Mouse (Mus musculus) midbrain, embryonic 14.5 days (tissue): ENCODE measurements around the gene Sypl. TPM values are rescaled to one million over a fixed set of nuclear protein-coding genes. Genes with fewer than 3 reads are reported as not detected.

ENCODE experiments used
- ATAC-seq: fragments of 200-750 bp; cut with Nextera tagmentation; 2 replicates; pipeline ENCODE4 v1.8.0; 2017; ENCODE audit warnings: moderate number of reproducible peaks, moderate library complexity; ENCODE audit not compliant: low FRiP score, low TSS enrichment
- DNase-seq: peaks from one replicate; pipeline ENCODE4 v3.0.0-alpha.2; 2015
- H3K27ac ChIP-seq: fragments of 300-500 bp; sonication (generic); replicated peaks from 2 replicates; pipeline ENCODE4 v1.5.1; 2014; ENCODE audit warnings: mild to moderate bottlenecking, low read depth, low read length, moderate library complexity
- H3K27me3 ChIP-seq: fragments of 300-500 bp; sonication (generic); 2 replicates; pipeline ENCODE4 v1.6.1; 2014; ENCODE audit warnings: low read length, control low read depth, mixed read lengths; ENCODE audit not compliant: control insufficient read depth, insufficient read depth
- H3K36me3 ChIP-seq: fragments of 300-500 bp; sonication (generic); 2 replicates; pipeline ENCODE4 v1.6.1; 2014; ENCODE audit warnings: low read length, control low read depth; ENCODE audit not compliant: control insufficient read depth, insufficient read depth
- H3K4me1 ChIP-seq: fragments of 300-500 bp; sonication (generic); 2 replicates; pipeline ENCODE4 v1.6.1; 2014; ENCODE audit warnings: mild to moderate bottlenecking, antibody characterized with exemption, low read length, control low read depth; ENCODE audit not compliant: control insufficient read depth, insufficient read depth
- H3K4me2 ChIP-seq: fragments of 300-500 bp; sonication (generic); 2 replicates; pipeline ENCODE4 v1.6.1; 2014; ENCODE audit warnings: mild to moderate bottlenecking, low read length, moderate library complexity
- H3K4me3 ChIP-seq: fragments of 300-500 bp; sonication (generic); replicated peaks from 2 replicates; pipeline ENCODE4 v1.5.1; 2014; ENCODE audit warnings: low read depth, low read length
- H3K9ac ChIP-seq: fragments of 300-500 bp; sonication (generic); replicated peaks from 2 replicates; pipeline ENCODE4 v1.6.1; 2014; ENCODE audit warnings: mild to moderate bottlenecking, low read length, moderate library complexity
- H3K9me3 ChIP-seq: fragments of 300-500 bp; sonication (generic); 2 replicates; pipeline ENCODE4 v1.6.1; 2016; ENCODE audit warnings: low read length, control low read depth, mixed read lengths; ENCODE audit not compliant: control insufficient read depth
- WGBS: fragments of 180-500 bp; shearing (Covaris S2); extraction: QIAGEN DNeasy Blood & Tissue Kit; methylation state at CpG from one replicate; pipeline ENCODE4 v1.1.7; 2014; 5-methylcytosine and 5-hydroxymethylcytosine counted together
- polyA plus RNA-seq: library from polyadenylated mRNA; unstranded; fragments of >200 nt; fragmentation: Nextera tagmentation; extraction: Ambion mirVana; gene quantifications from 2 replicates; pipeline ENCODE4 v1.2.1, GENCODE M21; 2014

Sypl gene
- polyA plus RNA-seq, 1 experiment from 2014 or later, result 39.4 TPM

GRCm38 (mm10) chr12:32954216-32955021, 728 bp downstream of the Sypl start:
- H3K36me3 ChIP-seq, result no peaks in the 10 kb centered on the region
- H3K9ac ChIP-seq, result peak overlapping the region; percentile 75
- DNase-seq (peak; percentile 83), ATAC-seq (peak; percentile 72)
- no peaks in the 10 kb centered on the region for H3K9me3 ChIP-seq
- H3K4me2 ChIP-seq, result peak overlapping the region; percentile 81
- no peaks in the 10 kb centered on the region for H3K27me3 ChIP-seq
- peak overlapping the region; percentile 69 for H3K4me3 ChIP-seq
- peak overlapping the region; percentile 95 for H3K27ac ChIP-seq
- peaks cover 24% of the 10 kb centered on the region for H3K4me1 ChIP-seq
- under 1% methylated on average over 68 of the region's 71 CpGs for WGBS

GRCm38 (mm10) chr12:32955037-32955436, 1.3 kb downstream of the Sypl start:
- H3K4me2 ChIP-seq, result peak overlapping the region; percentile 81
- H3K36me3 ChIP-seq, result no peaks in the 10 kb centered on the region
- H3K27me3 ChIP-seq, result no peaks in the 10 kb centered on the region
- peak overlapping the region; percentile 69 for H3K4me3 ChIP-seq
- ATAC-seq (no peak), DNase-seq (no peak)
- no peaks in the 10 kb centered on the region for H3K9me3 ChIP-seq
- H3K4me1 ChIP-seq, result peaks cover 25% of the 10 kb centered on the region
- H3K27ac ChIP-seq, result no peak overlapping the region
- H3K9ac ChIP-seq, result peak overlapping the region; percentile 75; the same call in 1 of the 2 replicates
- 3% methylated on average over 8 of the region's 8 CpGs for WGBS

- H3K9me3 ChIP-seq, result no peaks in the 10 kb centered on the region
- no peak for ATAC-seq
- H3K27ac ChIP-seq, result no peak overlapping the region
- 77% methylated on average over 2 of the region's 2 CpGs for WGBS
- no peaks in the 10 kb centered on the region for H3K27me3 ChIP-seq
- no peak for DNase-seq
- peaks cover 27% of the 10 kb centered on the region for H3K4me1 ChIP-seq
- H3K4me2 ChIP-seq, result no peak overlapping the region
- no peak overlapping the region for H3K4me3 ChIP-seq
- no peaks in the 10 kb centered on the region for H3K36me3 ChIP-seq
- H3K9ac ChIP-seq, result no peak overlapping the region
Observed at GRCm38 (mm10) chr12:32957211-32957610, 3.5 kb downstream of the Sypl start.

- no peaks in the 10 kb centered on the region for H3K27me3 ChIP-seq
- no peak overlapping the region for H3K4me2 ChIP-seq
- no peak overlapping the region for H3K4me3 ChIP-seq
- H3K36me3 ChIP-seq, result peaks cover 7% of the 10 kb centered on the region
- H3K9me3 ChIP-seq, result no peaks in the 10 kb centered on the region
- ATAC-seq (no peak), DNase-seq (no peak)
- H3K9ac ChIP-seq, result no peak overlapping the region
- H3K4me1 ChIP-seq, result peaks cover 5% of the 10 kb centered on the region; the same call in 1 of the 2 replicates
- no peak overlapping the region for H3K27ac ChIP-seq
Observed at GRCm38 (mm10) chr12:32962132-32962531, 8.4 kb downstream of the Sypl start.

- DNase-seq (no peak), ATAC-seq (no peak)
- Histone ChIP-seq H3K4me2 (no peak overlapping the region), H3K27ac (no peak overlapping the region), H3K9me3 (no peaks in the 10 kb centered on the region), H3K9ac (no peak overlapping the region), H3K36me3 (peaks cover 16% of the 10 kb centered on the region), H3K27me3 (no peaks in the 10 kb centered on the region), H3K4me1 (0 out of 2 replicates have a peak, but pooled peaks cover 3% of the 10 kb centered on the region), H3K4me3 (no peak overlapping the region)
- 95% methylated on average over 4 of the region's 4 CpGs for WGBS
Observed at GRCm38 (mm10) chr12:32963858-32964257, 10.2 kb downstream of the Sypl start.

- H3K4me2 ChIP-seq, result no peak overlapping the region
- no peak overlapping the region for H3K9ac ChIP-seq
- H3K36me3 ChIP-seq, result peaks cover 29% of the 10 kb centered on the region
- no peak overlapping the region for H3K4me3 ChIP-seq
- no peak for DNase-seq
- 100% methylated on average over 1 of the region's 1 CpGs for WGBS
- ATAC-seq, result no peak
- H3K27ac ChIP-seq, result no peak overlapping the region
- no peaks in the 10 kb centered on the region for H3K27me3 ChIP-seq
- H3K4me1 ChIP-seq, result no peaks in the 10 kb centered on the region
- H3K9me3 ChIP-seq, result no peaks in the 10 kb centered on the region
Observed at GRCm38 (mm10) chr12:32972287-32972686, 18.6 kb downstream of the Sypl start.

GRCm38 (mm10) chr12:32974893-32975292, 21.2 kb downstream of the Sypl start:
- peaks cover 13% of the 10 kb centered on the region for H3K36me3 ChIP-seq
- H3K9ac ChIP-seq, result no peak overlapping the region
- no peaks in the 10 kb centered on the region for H3K9me3 ChIP-seq

GRCm38 (mm10) chr12:32975501-32975900, 21.8 kb downstream of the Sypl start:
- no peak overlapping the region for H3K4me3 ChIP-seq
- 92% methylated on average over 3 of the region's 3 CpGs for WGBS
- H3K9ac ChIP-seq, result no peak overlapping the region
- DNase-seq, result no peak
- H3K27ac ChIP-seq, result no peak overlapping the region
- H3K4me1 ChIP-seq, result no peaks in the 10 kb centered on the region
- no peaks in the 10 kb centered on the region for H3K27me3 ChIP-seq
- ATAC-seq, result no peak
- no peak overlapping the region for H3K4me2 ChIP-seq
- peaks cover 10% of the 10 kb centered on the region; the same call in 1 of the 2 replicates for H3K36me3 ChIP-seq
- no peaks in the 10 kb centered on the region for H3K9me3 ChIP-seq

More at GRCm38 (mm10) chr12:32974893-32975292, 21.2 kb downstream of the Sypl start:
- Histone ChIP-seq H3K27me3 (no peaks in the 10 kb centered on the region), H3K4me3 (no peak overlapping the region), H3K4me1 (no peaks in the 10 kb centered on the region), H3K4me2 (no peak overlapping the region), H3K27ac (no peak overlapping the region)
- DNase-seq (no peak), ATAC-seq (no peak)

- no peaks in the 10 kb centered on the region for H3K4me1 ChIP-seq
- no peaks in the 10 kb centered on the region for H3K9me3 ChIP-seq
- no peak for ATAC-seq
- H3K36me3 ChIP-seq, result no peaks in the 10 kb centered on the region
- no peak overlapping the region for H3K4me3 ChIP-seq
- no peak for DNase-seq
- H3K4me2 ChIP-seq, result no peak overlapping the region
- H3K27ac ChIP-seq, result no peak overlapping the region
- 100% methylated on average over 1 of the region's 1 CpGs for WGBS
- H3K9ac ChIP-seq, result no peak overlapping the region
- H3K27me3 ChIP-seq, result no peaks in the 10 kb centered on the region
Observed at GRCm38 (mm10) chr12:32982631-32983030, 28.9 kb downstream of the Sypl start.
